Mouse (Mus musculus): ENCODE results near the gene Gmnc. TPM values are rescaled to one million over a fixed set of nuclear protein-coding genes. Genes with fewer than 3 reads are reported as not detected.

The Gmnc gene
- polyA plus RNA-seq (2015; fragmentation: Nextera tagmentation; extraction: Ambion mirVana) = 0.06 TPM in 1 of 2 replicates, not detected in the other

GRCm38 (mm10) chr16:26991477-26992300 lies at the start of gene Gmnc:
TSS of gene Gmnc (minus strand) at chr16:26991652.

